Mouse (Mus musculus) ovary, postnatal 36 days (tissue): ENCODE data around the gene Ccdc114.

Experiments used
- DNase-seq: peaks from one replicate; pipeline ENCODE4 v3.0.0; 2022; ENCODE audit warnings: low spot score, mixed read lengths

The Ccdc114 gene

DNA sequence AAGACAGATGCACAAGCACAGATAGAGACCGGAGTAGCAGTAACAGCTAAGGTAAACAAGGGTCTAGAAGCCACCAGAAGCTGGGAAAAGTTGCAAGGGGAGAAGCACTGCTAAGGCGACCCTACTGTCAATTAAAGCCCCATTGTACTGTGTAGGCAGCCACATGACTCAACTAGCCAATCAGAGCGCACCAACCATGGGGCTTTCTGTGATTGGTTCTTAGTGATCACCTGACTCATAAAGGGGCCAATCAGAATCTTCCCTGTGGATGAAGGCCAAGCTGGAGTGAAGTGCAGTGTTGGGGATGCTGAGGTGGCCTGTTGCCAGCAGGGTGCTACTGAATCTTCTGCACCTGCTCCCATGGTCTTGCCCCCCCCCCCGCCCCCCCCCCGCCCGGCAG lies 63.0 kb downstream of the Ccdc114 start:
- DNase-seq, result no peak

- no peak for DNase-seq
Measured at GRCm38 (mm10) chr7:45988344-45988743, 64.5 kb downstream of the Ccdc114 start.

- DNase-seq, result no peak
Measured at GRCm38 (mm10) chr7:45992470-45992869, 68.6 kb downstream of the Ccdc114 start.
